Mouse (Mus musculus) spleen, adult 2 months (tissue): Measurements from ENCODE around the gene Pax5.

Experiments
- CTCF ChIP-seq: fragments of 200-500 bp; IDR thresholded peaks from 2 replicates; pipeline ENCODE4 v1.5.1; 2011; ENCODE audit warnings: mild to moderate bottlenecking, inconsistent platforms; ENCODE audit not compliant: insufficient read depth, insufficient read length, insufficient replicate concordance; ENCODE audit errors: extremely low read depth
- POLR2A ChIP-seq: fragments of 200-500 bp; IDR thresholded peaks from 2 replicates; pipeline ENCODE4 v1.6.1; 2011; ENCODE audit warnings: low read depth, low read length, inconsistent platforms

DNA sequence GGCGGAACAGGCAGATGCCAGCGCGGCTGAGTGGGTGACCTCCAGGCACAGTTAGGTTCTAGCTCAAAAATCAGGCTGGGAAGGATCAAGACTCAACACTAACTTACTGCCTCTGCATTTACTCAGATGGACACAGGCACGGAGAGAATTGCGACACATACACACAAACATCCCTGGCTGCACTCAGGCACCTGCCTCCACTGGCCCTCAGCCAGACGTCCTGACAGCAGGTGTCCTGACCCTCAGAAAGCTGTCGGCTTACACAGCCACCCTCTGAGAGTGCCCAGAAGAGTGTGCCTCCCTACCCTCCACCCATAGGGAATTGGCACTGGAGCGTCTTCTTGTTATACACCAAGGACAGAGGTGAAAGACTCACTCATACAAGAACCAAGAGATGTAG lies 108.9 kb downstream of the Pax5 start:
- TF ChIP-seq POLR2A (no peak), CTCF (no peak)
